Mouse (Mus musculus): Measurements from ENCODE around the gene Gm10681. TPM values are rescaled to one million over a fixed set of nuclear protein-coding genes. Genes with fewer than 3 reads are reported as not detected.

Gene Gm10681
- total and polyA plus RNA-seq, 3 experiments, result not detected

Other genes starting within 250 kb of the Gm10681 start
- gene Phgdh, start 248.8 kb downstream of the Gm10681 start, total RNA-seq (2021), result 1 to 10 TPM; 1.5 to 1.8 TPM
- gene Phgdh, start 248.8 kb downstream of the Gm10681 start, polyA plus RNA-seq (2012; rRNA removed), result 3.7 and 4.5 TPM in 2 replicates
- 1 to 10 TPM; 5.9 to 8.1 TPM for gene Zfp697, start 206.3 kb downstream of the Gm10681 start, total RNA-seq (2021)
- 6.3 and 9.0 TPM in 2 replicates for gene Zfp697, start 206.3 kb downstream of the Gm10681 start, polyA plus RNA-seq (2012; rRNA removed)
- not detected for gene Gm4450, start 131.7 kb downstream of the Gm10681 start, total RNA-seq (2021)
- gene Gm4450, start 131.7 kb downstream of the Gm10681 start, polyA plus RNA-seq (2012; rRNA removed), result not detected in 2 replicates
- not detected for gene Hsd3b4, start 78.3 kb downstream of the Gm10681 start, total RNA-seq (2021)
- not detected in 2 replicates for gene Hsd3b4, start 78.3 kb downstream of the Gm10681 start, polyA plus RNA-seq (2012; rRNA removed)
- gene Hsd3b5, start 41.4 kb upstream of the Gm10681 start, total RNA-seq (2021), result not detected
- not detected in 2 replicates for gene Hsd3b5, start 41.4 kb upstream of the Gm10681 start, polyA plus RNA-seq (2012; rRNA removed)
- gene Hsd3b2, start 135.7 kb upstream of the Gm10681 start, total RNA-seq (2021), result not detected
- gene Hsd3b2, start 135.7 kb upstream of the Gm10681 start, polyA plus RNA-seq (2012; rRNA removed), result not detected in 2 replicates
- gene Hsd3b3, start 174.3 kb upstream of the Gm10681 start, total RNA-seq (2021), result not detected
- gene Hsd3b3, start 174.3 kb upstream of the Gm10681 start, polyA plus RNA-seq (2012; rRNA removed), result not detected in 2 replicates
- gene Hsd3b6, start 225.6 kb upstream of the Gm10681 start, total RNA-seq (2021), result not detected
- gene Hsd3b6, start 225.6 kb upstream of the Gm10681 start, polyA plus RNA-seq (2012; rRNA removed), result not detected in 2 replicates